Mouse (Mus musculus) liver, embryonic 12.5 days (tissue): ENCODE results near the gene Oas2. TPM values are rescaled to one million over a fixed set of nuclear protein-coding genes. Genes with fewer than 3 reads are reported as not detected.

Source experiments
- polyA plus RNA-seq: library from polyadenylated mRNA; unstranded; fragments of >200 nt; fragmentation: Nextera tagmentation; extraction: Ambion mirVana; gene quantifications from 2 replicates; pipeline ENCODE4 v1.2.1, GENCODE M21; 2016

Gene Oas2
- polyA plus RNA-seq, 1 experiment from 2014 or later: 0.26 TPM

Other genes with a start within 250 kb of the Oas2 start
- gene Plbd2, start 246.2 kb downstream of the Oas2 start, polyA plus RNA-seq: 23.2 and 27.4 TPM in 2 replicates
- 4.2 and 6.0 TPM in 2 replicates for gene Slc8b1, start 238.7 kb downstream of the Oas2 start, polyA plus RNA-seq
- 24.8 and 25.4 TPM in 2 replicates for gene Tpcn1, start 161.2 kb downstream of the Oas2 start, polyA plus RNA-seq
- 2.0 and 2.1 TPM in 2 replicates for gene Iqcd, start 160.8 kb downstream of the Oas2 start, polyA plus RNA-seq
- 7.3 and 8.4 TPM in 2 replicates for gene Rita1, start 137.3 kb downstream of the Oas2 start, polyA plus RNA-seq
- 35.0 and 36.3 TPM in 2 replicates for gene Ddx54, start 137.1 kb downstream of the Oas2 start, polyA plus RNA-seq
- gene Cfap73, start 115.6 kb downstream of the Oas2 start, polyA plus RNA-seq: not detected in 2 replicates
- 0.19 and 0.20 TPM in 2 replicates for gene Rasal1, start 101.0 kb downstream of the Oas2 start, polyA plus RNA-seq
- 0.37 and 0.67 TPM in 2 replicates for gene Dtx1, start 37.9 kb downstream of the Oas2 start, polyA plus RNA-seq
- 0.05 and 0.07 TPM in 2 replicates for gene Oas3, start 27.8 kb upstream of the Oas2 start, polyA plus RNA-seq
- not detected in 2 replicates for gene Oas1e, start 45.7 kb upstream of the Oas2 start, polyA plus RNA-seq
- gene Oas1c, start 62.7 kb upstream of the Oas2 start, polyA plus RNA-seq: 0.20 and 0.24 TPM in 2 replicates
- not detected in 2 replicates for gene Oas1f, start 97.5 kb upstream of the Oas2 start, polyA plus RNA-seq
- not detected in 2 replicates for gene Oas1h, start 111.6 kb upstream of the Oas2 start, polyA plus RNA-seq
- gene Oas1g, start 137.8 kb upstream of the Oas2 start, polyA plus RNA-seq: 0.15 and 0.23 TPM in 2 replicates
- 2.2 TPM in 2 replicates for gene Oas1a, start 157.7 kb upstream of the Oas2 start, polyA plus RNA-seq
- gene Oas1d, start 164.7 kb upstream of the Oas2 start, polyA plus RNA-seq: not detected in 2 replicates